Comparison of ENCODE assay signal across 8 mouse cellular contexts in the genomic region with DNA sequence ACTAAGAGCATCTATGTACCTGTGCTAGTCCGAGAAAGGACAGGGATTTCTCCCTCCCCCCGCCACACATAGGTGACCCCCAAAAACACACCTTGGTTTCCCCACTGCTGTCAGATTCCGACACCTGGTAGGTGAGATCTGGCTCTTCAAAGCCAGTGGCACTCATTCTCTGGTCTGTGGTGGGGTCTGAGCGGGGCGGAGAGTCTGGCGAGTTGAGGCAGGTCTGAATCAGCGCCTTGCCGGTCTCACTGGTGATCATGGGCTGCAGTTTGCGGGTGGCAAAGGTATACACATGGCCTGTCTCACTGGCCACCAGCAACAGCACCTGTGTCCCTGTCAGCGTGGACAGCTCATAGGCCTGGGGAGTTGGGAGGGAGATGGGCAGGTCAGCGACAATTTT. TPM values are rescaled to one million over a fixed set of nuclear protein-coding genes. Genes with fewer than 3 reads are reported as not detected.
DNase-seq lines count a peak whose midpoint lies in the region; ATAC-seq and TF ChIP-seq lines count a peak whose summit lies in the region.

No protein-coding gene starts in this region.

- peak overlapping the region; percentile 98 for H3K27ac ChIP-seq in heart, adult 2 months
- peak overlapping the region; percentile 99 for H3K27ac ChIP-seq in heart, postnatal 0 days (ENCODE audit: low read depth)
- H3K27ac ChIP-seq in liver, embryonic 16.5 days (ENCODE audit: low read length): no peak overlapping the region

- H3K36me3 ChIP-seq in heart, adult 2 months (ENCODE audit: control insufficient read depth, insufficient read depth, low read length): peaks cover 4% of the 10 kb centered on the region
- H3K36me3 ChIP-seq in heart, postnatal 0 days (replicated peaks; ENCODE audit: control insufficient read depth, insufficient read depth, low read length): peaks cover 31% of the 10 kb centered on the region
- peaks cover 3% of the 10 kb centered on the region; the same call in 1 of the 2 replicates for H3K36me3 ChIP-seq in liver, embryonic 16.5 days (ENCODE audit: control insufficient read depth, insufficient read depth)

- H3K9ac ChIP-seq in heart, adult 2 months (ENCODE audit: low read depth, low read length): peak overlapping the region; percentile 49
- peak overlapping the region; percentile 100 for H3K9ac ChIP-seq in heart, postnatal 0 days (replicated peaks; ENCODE audit: low read depth, low read length)
- no peak overlapping the region for H3K9ac ChIP-seq in liver, embryonic 16.5 days (ENCODE audit: low read depth, low read length)

- H3K4me3 ChIP-seq in heart, adult 2 months: peak overlapping the region; percentile 44
- H3K4me3 ChIP-seq in heart, postnatal 0 days (ENCODE audit: low read depth, low read length): peak overlapping the region; percentile 99
- peak overlapping the region; percentile 12; the same call in 1 of the 2 replicates for H3K4me3 ChIP-seq in liver, embryonic 16.5 days (ENCODE audit: low read depth, low read length)

- H3K27me3 ChIP-seq in heart, adult 2 months (ENCODE audit: control insufficient read depth, insufficient read depth, low read length): no peaks in the 10 kb centered on the region
- H3K27me3 ChIP-seq in heart, postnatal 0 days (ENCODE audit: control insufficient read depth, insufficient read depth, low read length): no peaks in the 10 kb centered on the region
- H3K27me3 ChIP-seq in liver, embryonic 16.5 days (ENCODE audit: control insufficient read depth, insufficient read depth, low read depth, low read length): no peaks in the 10 kb centered on the region

- H3K4me2 ChIP-seq in heart, postnatal 0 days (ENCODE audit: low read depth, low read length): peak overlapping the region; percentile 83
- H3K4me2 ChIP-seq in liver, embryonic 16.5 days (ENCODE audit: low read depth, low read length): peak overlapping the region; percentile 98

- intact Hi-C loops in heart, adult 2 months (cut with DNase I): loop anchor here (5.0 kb wide), 1 partner anchor 159 kb away; a partner anchor contains a TSS
- intact Hi-C loops in heart, postnatal 25 days (cut with DNase I): loop anchor here (5.0 kb wide), 1 partner anchor 171 kb away; a partner anchor contains a TSS

- TF ChIP-seq CTCF in heart, adult 2 months (IDR thresholded peaks at IDR 0.05): no peak
- TF ChIP-seq CTCF in heart, postnatal 0 days (IDR thresholded peaks at IDR 0.05; ENCODE audit: low read depth): no peak

- peaks cover 9% of the 10 kb centered on the region for H3K4me1 ChIP-seq in heart, adult 2 months (ENCODE audit: control insufficient read depth, insufficient read depth, low read length)
- H3K4me1 ChIP-seq in heart, postnatal 0 days (ENCODE audit: control insufficient read depth, insufficient read depth): peaks cover 17% of the 10 kb centered on the region; the same call in 1 of the 2 replicates
- peaks cover 36% of the 10 kb centered on the region for H3K4me1 ChIP-seq in liver, embryonic 16.5 days (ENCODE audit: control insufficient read depth, low read depth, low read length)

- no peaks in the 10 kb centered on the region for H3K9me3 ChIP-seq in heart, postnatal 0 days (replicated peaks; ENCODE audit: control insufficient read depth, low read length)
- H3K9me3 ChIP-seq in liver, embryonic 16.5 days (replicated peaks; ENCODE audit: control insufficient read depth, low read length): no peaks in the 10 kb centered on the region

- no peak for TF ChIP-seq POLR2A in heart, adult 2 months (IDR thresholded peaks at IDR 0.05; ENCODE audit: insufficient read depth, low read depth, low read length)

- TF ChIP-seq EP300 in heart, adult 2 months (IDR thresholded peaks at IDR 0.05; ENCODE audit: insufficient read depth, low read depth, low read length): no peak
- TF ChIP-seq EP300 in heart, postnatal 0 days (IDR thresholded peaks at IDR 0.05; ENCODE audit: low read depth): no peak; the same call in 1 of the 2 replicates

- WGBS in heart, adult 2 months: 34% methylated on average over 11 of the region's 11 CpGs
- WGBS in heart, postnatal 0 days: 26% methylated on average over 11 of the region's 11 CpGs
- WGBS in liver, embryonic 16.5 days (ENCODE audit: insufficient replicate concordance): 72% methylated on average over 11 of the region's 11 CpGs

- H3K79me2 ChIP-seq in heart, adult 2 months (replicated peaks; ENCODE audit: control insufficient read depth, insufficient read depth, low read length): peaks cover 2% of the 10 kb centered on the region; the same call in 1 of the 2 replicates

- peak; percentile 40 to 52 for DNase-seq in heart, adult 2 months
- no peak for DNase-seq in heart, postnatal 25 days (ENCODE audit: low spot score)
- peak; percentile 18 for DNase-seq in MN1 (ENCODE audit: low spot score)
- no peak for DNase-seq in heart, postnatal 0 days (ENCODE audit: low spot score)
- DNase-seq in ovary, adult 18-20 months (ENCODE audit: low spot score): no peak
- DNase-seq in gastrocnemius, postnatal 10 days: no peak
- DNase-seq in embryo, embryonic 10 days (ENCODE audit: low spot score): no peak

- ATAC-seq in heart, postnatal 0 days (ENCODE audit: insufficient read depth, low read depth): no peak
- ATAC-seq in liver, embryonic 16.5 days (ENCODE audit: low read depth): no peak

RNA-seq across cellular contexts. Expression of a gene that starts 2.5 kb away (rescaled TPM):
- total RNA-seq in heart, adult 2 months (2021): 100 to 1,000 TPM in 1 of 2 experiments, 10 to 100 TPM in 1; 91.5 to 106 TPM
- 223 and 227 TPM in 2 replicates for polyA plus RNA-seq in heart, adult 2 months (2012; rRNA removed)
- 10 to 100 TPM; 98.7 to 99.3 TPM for total RNA-seq in heart, postnatal 25 days (2021)
- 192 and 271 TPM in 2 replicates for total RNA-seq in heart, postnatal 0 days (2014; rRNA removed; ENCODE audit: low replicate concordance)
- 6.4 and 8.8 TPM in 2 replicates for polyA plus RNA-seq in heart, postnatal 0 days (2015; fragmentation: Nextera tagmentation; extraction: Ambion mirVana)
- 1.8 and 2.0 TPM in 2 replicates for polyA plus RNA-seq in liver, embryonic 16.5 days (2015; fragmentation: Nextera tagmentation; extraction: Ambion mirVana)
- 10 to 100 TPM; 66.9 to 75.5 TPM for total RNA-seq in gastrocnemius, postnatal 10 days (2021)

RNA-seq across cellular contexts. Expression of a gene that starts 7.3 kb away (rescaled TPM):
- 10 to 100 TPM; 21.6 to 21.9 TPM for total RNA-seq in heart, adult 2 months (2021)
- polyA plus RNA-seq in heart, adult 2 months (2012; rRNA removed): 20.1 and 22.7 TPM in 2 replicates
- total RNA-seq in heart, postnatal 25 days (2021): 10 to 100 TPM; 19.4 to 19.5 TPM
- total RNA-seq in heart, postnatal 0 days (2014; rRNA removed; ENCODE audit: low replicate concordance): 12.7 and 20.3 TPM in 2 replicates
- 4.9 and 6.1 TPM in 2 replicates for polyA plus RNA-seq in heart, postnatal 0 days (2015; fragmentation: Nextera tagmentation; extraction: Ambion mirVana)
- 0.60 and 0.76 TPM in 2 replicates for polyA plus RNA-seq in liver, embryonic 16.5 days (2015; fragmentation: Nextera tagmentation; extraction: Ambion mirVana)
- total RNA-seq in gastrocnemius, postnatal 10 days (2021): 10 to 100 TPM; 11.3 to 11.5 TPM

RNA-seq across cellular contexts. Expression of a gene that starts 57.0 kb away (rescaled TPM):
- 1 to 10 TPM; 1.8 to 1.9 TPM for total RNA-seq in heart, adult 2 months (2021)
- 0.80 and 0.97 TPM in 2 replicates for polyA plus RNA-seq in heart, adult 2 months (2012; rRNA removed)
- total RNA-seq in heart, postnatal 25 days (2021): 1 to 10 TPM; 1.1 to 2.4 TPM
- total RNA-seq in heart, postnatal 0 days (2014; rRNA removed; ENCODE audit: low replicate concordance): 7.0 and 16.0 TPM in 2 replicates
- polyA plus RNA-seq in heart, postnatal 0 days (2015; fragmentation: Nextera tagmentation; extraction: Ambion mirVana): 9.1 and 10.0 TPM in 2 replicates
- polyA plus RNA-seq in liver, embryonic 16.5 days (2015; fragmentation: Nextera tagmentation; extraction: Ambion mirVana): 12.7 and 15.6 TPM in 2 replicates
- 1 to 10 TPM; 4.9 to 5.2 TPM for total RNA-seq in gastrocnemius, postnatal 10 days (2021)

Comparison
In these comparisons a context has a peak if more than half of its experiments do, and no peak if none do; other contexts are left out.
1. DNase-seq: peak in heart, adult 2 months (2 of 2) and MN1 (single experiment); none in heart, postnatal 25 days (single experiment), heart, postnatal 0 days (single experiment), ovary, adult 18-20 months (single experiment), gastrocnemius, postnatal 10 days (single experiment) and embryo, embryonic 10 days (single experiment).
2. H3K4me3 ChIP-seq: peak in every context shown above with its lines; median percentile 99 in heart, postnatal 0 days; 44 in heart, adult 2 months; 12 in liver, embryonic 16.5 days.